Comparison of ENCODE assay signal across 8 mouse cellular contexts in the genomic region with DNA sequence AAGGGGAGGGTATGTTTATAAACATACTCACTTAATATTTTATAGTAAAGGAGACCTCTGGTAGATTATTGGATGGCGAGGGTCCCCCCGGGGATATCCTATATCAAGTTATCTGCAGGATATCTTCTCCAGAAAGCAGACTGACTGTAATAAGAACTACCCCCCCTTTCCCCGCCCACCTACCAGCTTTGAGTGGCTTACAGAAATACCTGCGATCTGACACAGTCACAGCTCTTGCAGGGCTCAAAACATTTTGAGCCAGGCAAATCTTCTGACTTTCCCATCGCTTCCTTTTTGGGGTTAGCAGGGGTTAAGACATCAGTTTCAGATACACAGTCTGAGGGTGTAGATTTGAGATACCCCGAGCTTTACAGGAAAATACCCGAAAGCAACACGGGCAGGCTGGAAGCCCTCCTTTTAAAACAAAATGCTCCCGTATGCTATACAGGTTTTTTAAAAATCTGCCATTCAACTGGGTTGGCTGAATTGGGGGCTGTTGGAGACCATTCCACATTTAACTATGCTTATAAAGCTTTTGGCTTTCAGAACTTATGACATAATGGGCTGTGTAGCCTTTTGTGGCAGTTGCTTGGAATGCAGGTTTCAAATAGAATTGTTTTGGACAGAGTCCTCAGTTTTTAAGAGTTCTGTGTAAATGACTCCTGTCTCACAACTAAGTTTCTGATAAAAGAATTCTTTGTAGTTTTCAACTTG. TPM values are rescaled to one million over a fixed set of nuclear protein-coding genes. Genes with fewer than 3 reads are reported as not detected.
DNase-seq lines count a peak whose midpoint lies in the region; ATAC-seq and TF ChIP-seq lines count a peak whose summit lies in the region.

No protein-coding gene starts in this region.

- no peaks in the 10 kb centered on the region for H3K9me3 ChIP-seq in forebrain, embryonic 13.5 days (replicated peaks)
- H3K9me3 ChIP-seq in limb, embryonic 14.5 days (ENCODE audit: control insufficient read depth, low read length) = no peaks in the 10 kb centered on the region
- no peaks in the 10 kb centered on the region for H3K9me3 ChIP-seq in neural tube, embryonic 14.5 days (ENCODE audit: control insufficient read depth, low read length)

- H3K27me3 ChIP-seq in cerebellum, adult 2 months (ENCODE audit: control insufficient read depth, insufficient read depth, low read length) = no peaks in the 10 kb centered on the region
- no peaks in the 10 kb centered on the region for H3K27me3 ChIP-seq in forebrain, embryonic 13.5 days
- no peaks in the 10 kb centered on the region for H3K27me3 ChIP-seq in limb, embryonic 14.5 days (ENCODE audit: control insufficient read depth, insufficient read depth, low read length)
- H3K27me3 ChIP-seq in neural tube, embryonic 14.5 days (ENCODE audit: control insufficient read depth, insufficient read depth, low read length) = no peaks in the 10 kb centered on the region

- ATAC-seq in forebrain, embryonic 13.5 days = no peak
- ATAC-seq in limb, embryonic 14.5 days (ENCODE audit: low FRiP score, low read depth) = no peak
- no peak for ATAC-seq in neural tube, embryonic 14.5 days (ENCODE audit: low read depth)

- H3K9ac ChIP-seq in forebrain, embryonic 13.5 days = no peak overlapping the region; the same call in 1 of the 2 replicates
- peak overlapping the region; percentile 95 for H3K9ac ChIP-seq in limb, embryonic 14.5 days (ENCODE audit: low read depth, low read length, severe bottlenecking)
- H3K9ac ChIP-seq in neural tube, embryonic 14.5 days (replicated peaks; ENCODE audit: low read depth, low read length) = peak overlapping the region; percentile 29; the same call in 1 of the 2 replicates

- peak in 1 of 2 experiments; percentile 16 for DNase-seq in cerebellum, adult 2 months
- no peak for DNase-seq in cerebellum, adult 11 months
- peak; percentile 24 to 28 for DNase-seq in B cell, adult 2 months
- peak; percentile 78 for DNase-seq in limb, embryonic 14.5 days (ENCODE audit: low spot score)
- no peak for DNase-seq in urinary bladder, postnatal 25 days (ENCODE audit: low spot score)
- no peak for DNase-seq in frontal cortex, postnatal 10 days (ENCODE audit: low spot score in 2 of 2)

- peak overlapping the region; percentile 99 for H3K4me3 ChIP-seq in cerebellum, adult 2 months (replicated peaks; ENCODE audit: insufficient read depth, low read depth, low read length)
- peak overlapping the region; percentile 53 for H3K4me3 ChIP-seq in forebrain, embryonic 13.5 days
- peak overlapping the region; percentile 91 for H3K4me3 ChIP-seq in limb, embryonic 14.5 days (replicated peaks; ENCODE audit: low read length)
- H3K4me3 ChIP-seq in neural tube, embryonic 14.5 days (ENCODE audit: low read depth, low read length) = peak overlapping the region; percentile 80

- H3K4me2 ChIP-seq in forebrain, embryonic 13.5 days = peak overlapping the region; percentile 79
- H3K4me2 ChIP-seq in limb, embryonic 14.5 days (replicated peaks; ENCODE audit: low read depth, low read length, severe bottlenecking) = peak overlapping the region; percentile 72
- H3K4me2 ChIP-seq in neural tube, embryonic 14.5 days (ENCODE audit: low read depth, low read length) = peak overlapping the region; percentile 86

- no peak for TF ChIP-seq CTCF in cerebellum, adult 2 months (IDR thresholded peaks at IDR 0.05; ENCODE audit: borderline replicate concordance, insufficient read depth, low read depth, low read length)

- no peak for TF ChIP-seq POLR2A in cerebellum, adult 2 months (IDR thresholded peaks at IDR 0.05; ENCODE audit: borderline replicate concordance, insufficient read depth, low read length)
- TF ChIP-seq POLR2A in limb, embryonic 14.5 days (IDR thresholded peaks at IDR 0.05; ENCODE audit: borderline replicate concordance, extremely low read depth, insufficient read depth, insufficient read length) = no peak

- WGBS in cerebellum, adult 2 months = 37% methylated on average over 9 of the region's 9 CpGs
- WGBS in forebrain, embryonic 13.5 days = 23% methylated on average over 9 of the region's 9 CpGs
- WGBS in limb, embryonic 14.5 days = 0% methylated on average over 9 of the region's 9 CpGs
- 18% methylated on average over 9 of the region's 9 CpGs for WGBS in neural tube, embryonic 14.5 days

- no peaks in the 10 kb centered on the region for H3K36me3 ChIP-seq in forebrain, embryonic 13.5 days (ENCODE audit: poor library complexity, severe bottlenecking)
- no peaks in the 10 kb centered on the region for H3K36me3 ChIP-seq in limb, embryonic 14.5 days (ENCODE audit: control insufficient read depth, insufficient read depth, low read length)
- H3K36me3 ChIP-seq in neural tube, embryonic 14.5 days (ENCODE audit: control insufficient read depth, insufficient read depth, low read length) = no peaks in the 10 kb centered on the region

- peaks cover 14% of the 10 kb centered on the region for H3K4me1 ChIP-seq in cerebellum, adult 2 months (ENCODE audit: control insufficient read depth, insufficient read depth, low read length)
- H3K4me1 ChIP-seq in forebrain, embryonic 13.5 days = peaks cover 32% of the 10 kb centered on the region
- H3K4me1 ChIP-seq in limb, embryonic 14.5 days (ENCODE audit: control insufficient read depth, insufficient read depth, low read length) = peaks cover 49% of the 10 kb centered on the region
- peaks cover 15% of the 10 kb centered on the region; the same call in 1 of the 2 replicates for H3K4me1 ChIP-seq in neural tube, embryonic 14.5 days (ENCODE audit: control insufficient read depth, insufficient read depth, low read length)

- no peak overlapping the region for H3K27ac ChIP-seq in cerebellum, adult 2 months (ENCODE audit: insufficient read depth, low read length)
- H3K27ac ChIP-seq in forebrain, embryonic 13.5 days = no peak overlapping the region
- H3K27ac ChIP-seq in limb, embryonic 14.5 days (replicated peaks; ENCODE audit: low read depth, low read length) = peak overlapping the region; percentile 99
- no peak overlapping the region for H3K27ac ChIP-seq in neural tube, embryonic 14.5 days (ENCODE audit: low read depth, low read length)

RNA-seq across cellular contexts. Expression of gene Frmd6, which starts 2.0 kb away (rescaled TPM):
- polyA plus RNA-seq in cerebellum, adult 2 months (2012; rRNA removed) = 11.2 and 14.2 TPM in 2 replicates
- polyA plus RNA-seq in forebrain, embryonic 13.5 days (2015; fragmentation: Nextera tagmentation; extraction: Ambion mirVana) = 6.4 and 6.8 TPM in 2 replicates
- 48.6 and 49.8 TPM in 2 replicates for polyA plus RNA-seq in limb, embryonic 14.5 days (2012; rRNA removed)
- polyA plus RNA-seq in limb, embryonic 14.5 days (2014; fragmentation: Nextera tagmentation; extraction: Ambion mirVana) = 64.9 and 67.1 TPM in 2 replicates
- 7.3 and 13.8 TPM in 2 replicates for polyA plus RNA-seq in neural tube, embryonic 14.5 days (2014; fragmentation: Nextera tagmentation; extraction: Ambion mirVana)

Comparison
In these comparisons a context has a peak if more than half of its experiments do, and no peak if none do; other contexts are left out.
1. DNase-seq: peak in B cell, adult 2 months (2 of 2) and limb, embryonic 14.5 days (single experiment); none in cerebellum, adult 11 months (single experiment), urinary bladder, postnatal 25 days (single experiment) and frontal cortex, postnatal 10 days (0 of 2).
2. Peak in every context shown above with its lines, with median percentiles within 50 percentile points of each other: H3K4me3 ChIP-seq and H3K4me2 ChIP-seq.